Mouse (Mus musculus): ENCODE data around the gene Il2rb. TPM values are rescaled to one million over a fixed set of nuclear protein-coding genes. Genes with fewer than 3 reads are reported as not detected.

Gene Il2rb
- total RNA-seq, 2 experiments from 2014 or later, result 0.07 TPM; not detected in 1

GRCm38 (mm10) chr15:78451201-78451600 lies 43.9 kb downstream of the Il2rb start:
- no peak for DNase-seq (ENCODE audit: extremely low spot score in 1 of 2, low spot score in 2 of 2)
- Histone ChIP-seq H3K4me3 (no peak overlapping the region), H3K27ac (no peak overlapping the region)
- TF ChIP-seq CTCF (IDR thresholded peaks at IDR 0.05), result no peak
- intact Hi-C loops (cut with DNase I), result no loop called here

- H3K4me3 ChIP-seq, result no peak overlapping the region
- no peak; the same call in 1 of the 2 replicates for TF ChIP-seq CTCF (IDR thresholded peaks at IDR 0.05)
- H3K27ac ChIP-seq, result peak overlapping the region; percentile 47; the same call in 1 of the 2 replicates
- no peak for DNase-seq (ENCODE audit: extremely low spot score in 1 of 2, low spot score in 2 of 2)
- intact Hi-C loops (cut with DNase I), result no loop called here
Observed at GRCm38 (mm10) chr15:78450419-78450768, 44.7 kb downstream of the Il2rb start.

- Histone ChIP-seq H3K27ac (peak overlapping the region; percentile 63; the same call in 1 of the 2 replicates), H3K4me3 (no peak overlapping the region)
- no peak for DNase-seq (ENCODE audit: extremely low spot score in 1 of 2, low spot score in 2 of 2)
- no peak for TF ChIP-seq CTCF (IDR thresholded peaks at IDR 0.05)
- intact Hi-C loops (cut with DNase I), result loop anchor here (5.0 to 10.0 kb wide), 2 partner anchors 62 to 295 kb away; no protein-coding TSS in a partner anchor
Observed at GRCm38 (mm10) chr15:78449694-78450418, 45.2 kb downstream of the Il2rb start.

GRCm38 (mm10) chr15:78449131-78449530 lies 45.9 kb downstream of the Il2rb start:
- intact Hi-C loops (cut with DNase I), result loop anchor here (5.0 to 10.0 kb wide), 2 partner anchors 63 to 296 kb away; no protein-coding TSS in a partner anchor
- H3K4me3 ChIP-seq, result no peak overlapping the region
- no peak for TF ChIP-seq CTCF (IDR thresholded peaks at IDR 0.05)
- no peak for DNase-seq (ENCODE audit: extremely low spot score in 1 of 2, low spot score in 2 of 2)
- no peak overlapping the region for H3K27ac ChIP-seq

GRCm38 (mm10) chr15:78447746-78448535 lies 47.1 kb downstream of the Il2rb start:
- TF ChIP-seq CTCF (IDR thresholded peaks at IDR 0.05), result peak; percentile 92
- intact Hi-C loops (cut with DNase I), result loop anchor here (1.0 to 10.0 kb wide), 5 partner anchors 64 to 297 kb away; partner anchors contain the start of gene Sstr3
- H3K4me3 ChIP-seq, result peak overlapping the region; percentile 48
- H3K27ac ChIP-seq, result peak overlapping the region; percentile 89
- peak; percentile 91 to 95 for DNase-seq (ENCODE audit: extremely low spot score in 1 of 2, low spot score in 2 of 2)

GRCm38 (mm10) chr15:78447121-78447520 lies 48.0 kb downstream of the Il2rb start:
- intact Hi-C loops (cut with DNase I), result loop anchor here (2.0 to 10.0 kb wide), 3 partner anchors 65 to 298 kb away; partner anchors contain the start of gene Sstr3
- TF ChIP-seq CTCF (IDR thresholded peaks at IDR 0.05), result no peak
- Histone ChIP-seq H3K27ac (peak overlapping the region; percentile 16; the same call in 1 of the 2 replicates), H3K4me3 (no peak overlapping the region)
- DNase-seq (ENCODE audit: extremely low spot score in 1 of 2, low spot score in 2 of 2), result no peak

GRCm38 (mm10) chr15:78443857-78444256 lies 51.2 kb downstream of the Il2rb start:
- DNase-seq (ENCODE audit: extremely low spot score in 1 of 2, low spot score in 2 of 2), result no peak
- H3K4me3 ChIP-seq, result no peak overlapping the region
- intact Hi-C loops (cut with DNase I), result loop anchor here (10.0 kb wide), 1 partner anchor 301 kb away; no protein-coding TSS in a partner anchor
- no peak overlapping the region for H3K27ac ChIP-seq
- no peak for TF ChIP-seq CTCF (IDR thresholded peaks at IDR 0.05)

GRCm38 (mm10) chr15:78442231-78442630 lies 52.8 kb downstream of the Il2rb start:
- intact Hi-C loops (cut with DNase I), result loop anchor here (10.0 kb wide), 1 partner anchor 303 kb away; no protein-coding TSS in a partner anchor
- H3K4me3 ChIP-seq, result no peak overlapping the region
- no peak overlapping the region for H3K27ac ChIP-seq
- DNase-seq (ENCODE audit: extremely low spot score in 1 of 2, low spot score in 2 of 2), result no peak
- no peak for TF ChIP-seq CTCF (IDR thresholded peaks at IDR 0.05)

GRCm38 (mm10) chr15:78438973-78439372 lies 56.1 kb downstream of the Il2rb start:
- Histone ChIP-seq H3K4me3 (no peak overlapping the region), H3K27ac (peak overlapping the region; percentile 24; the same call in 1 of the 2 replicates)
- intact Hi-C loops (cut with DNase I), result loop anchor here (10.0 kb wide), 1 partner anchor 276 kb away; the partner anchor contains the start of gene Elfn2
- DNase-seq (ENCODE audit: extremely low spot score in 1 of 2, low spot score in 2 of 2), result no peak
- no peak for TF ChIP-seq CTCF (IDR thresholded peaks at IDR 0.05)

GRCm38 (mm10) chr15:78438505-78438904 lies 56.6 kb downstream of the Il2rb start:
- intact Hi-C loops (cut with DNase I), result loop anchor here (10.0 kb wide), 1 partner anchor 276 kb away; the partner anchor contains the start of gene Elfn2
- no peak for TF ChIP-seq CTCF (IDR thresholded peaks at IDR 0.05)
- Histone ChIP-seq H3K4me3 (no peak overlapping the region), H3K27ac (peak overlapping the region; percentile 24; the same call in 1 of the 2 replicates)
- DNase-seq (ENCODE audit: extremely low spot score in 1 of 2, low spot score in 2 of 2), result no peak

- intact Hi-C loops (cut with DNase I), result loop anchor here (10.0 kb wide), 1 partner anchor 277 kb away; the partner anchor contains the start of gene Elfn2
Observed at GRCm38 (mm10) chr15:78438018-78438394, 57.1 kb downstream of the Il2rb start.

More at GRCm38 (mm10) chr15:78438018-78438394, 57.1 kb downstream of the Il2rb start:
- no peak overlapping the region for H3K4me3 ChIP-seq
- no peak for DNase-seq (ENCODE audit: extremely low spot score in 1 of 2, low spot score in 2 of 2)
- no peak for TF ChIP-seq CTCF (IDR thresholded peaks at IDR 0.05)
- peak overlapping the region; percentile 84 for H3K27ac ChIP-seq

All from left cerebral cortex, adult 2 months (tissue).